Mouse (Mus musculus) cerebellum, adult 2 months (tissue): ENCODE measurements at regions not wholly inside any gene's neighbourhood (a gene's known extent, or its start where the extent isn't known, plus 50 kb on each side); places are given as distances from the start of the nearest gene placed in this dataset.
"Not testable (repeated sequence)": the region's sequence is repeated elsewhere in the genome, so short reads cannot be mapped to it uniquely, and the experiment has no call there.

ENCODE experiments used
- DNase-seq, 2 experiments: peaks; one replicate each; pipeline ENCODE4 v3.0.0; 2021
- H3K27ac ChIP-seq: fragments of 200-500 bp; 2 replicates; pipeline ENCODE4 v1.5.1; 2012; ENCODE audit warnings: low read length, control low read depth, inconsistent platforms; ENCODE audit not compliant: insufficient read depth
- H3K27me3 ChIP-seq: fragments of 200-500 bp; 2 replicates; pipeline ENCODE4 v1.6.1; 2012; ENCODE audit warnings: inconsistent platforms, mild to moderate bottlenecking, low read length, moderate library complexity; ENCODE audit not compliant: control insufficient read depth, insufficient read depth
- H3K4me1 ChIP-seq: fragments of 200-500 bp; 2 replicates; pipeline ENCODE4 v1.6.1; 2011; ENCODE audit warnings: low read length; ENCODE audit not compliant: control insufficient read depth, insufficient read depth
- H3K4me3 ChIP-seq: fragments of 200-500 bp; replicated peaks from 2 replicates; pipeline ENCODE3; 2011; ENCODE audit warnings: mild to moderate bottlenecking, low read depth, low read length, control low read depth; ENCODE audit not compliant: insufficient read depth
- CTCF ChIP-seq: fragments of 200-500 bp; IDR thresholded peaks from 2 replicates; pipeline ENCODE4 v1.5.1; 2011; ENCODE audit warnings: low read depth, mild to moderate bottlenecking, control low read depth, low read length, moderate library complexity, borderline replicate concordance; ENCODE audit not compliant: insufficient read depth
- POLR2A ChIP-seq: fragments of 200-500 bp; IDR thresholded peaks from 2 replicates; pipeline ENCODE4 v1.6.1; 2011; ENCODE audit warnings: low read length, control low read depth, borderline replicate concordance; ENCODE audit not compliant: insufficient read depth
- WGBS: fragments of 180-500 bp; shearing (Covaris S2); methylation state at CpG from one replicate; pipeline ENCODE4 v1.1.7; 2018; 5-methylcytosine and 5-hydroxymethylcytosine counted together

DNA sequence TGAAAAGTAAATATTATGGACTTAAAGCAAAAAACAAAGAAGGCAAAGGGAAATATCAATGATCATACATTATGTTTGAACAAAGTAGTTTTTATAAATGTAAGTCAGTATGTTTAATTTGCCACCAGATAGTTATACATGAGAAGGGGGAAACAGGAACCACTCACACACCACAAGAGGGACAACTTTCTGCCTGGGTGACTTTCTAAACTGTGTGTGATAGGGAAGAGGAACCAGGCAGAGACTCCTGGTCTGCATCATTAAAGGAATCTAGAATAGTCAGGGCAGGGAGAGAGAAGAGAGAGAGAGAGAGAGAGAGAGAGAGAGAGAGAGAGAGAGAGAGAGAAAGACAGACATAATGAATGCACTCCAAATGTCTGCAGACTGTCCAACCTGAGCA is 385.6 kb upstream of the Htr2a start:
- H3K27ac ChIP-seq = no peak overlapping the region
- H3K27me3 ChIP-seq = no peaks in the 10 kb centered on the region
- H3K4me1 ChIP-seq = no peaks in the 10 kb centered on the region
- no peak for DNase-seq
- no peak overlapping the region for H3K4me3 ChIP-seq
- TF ChIP-seq CTCF = no peak
- no peak for TF ChIP-seq POLR2A

DNA sequence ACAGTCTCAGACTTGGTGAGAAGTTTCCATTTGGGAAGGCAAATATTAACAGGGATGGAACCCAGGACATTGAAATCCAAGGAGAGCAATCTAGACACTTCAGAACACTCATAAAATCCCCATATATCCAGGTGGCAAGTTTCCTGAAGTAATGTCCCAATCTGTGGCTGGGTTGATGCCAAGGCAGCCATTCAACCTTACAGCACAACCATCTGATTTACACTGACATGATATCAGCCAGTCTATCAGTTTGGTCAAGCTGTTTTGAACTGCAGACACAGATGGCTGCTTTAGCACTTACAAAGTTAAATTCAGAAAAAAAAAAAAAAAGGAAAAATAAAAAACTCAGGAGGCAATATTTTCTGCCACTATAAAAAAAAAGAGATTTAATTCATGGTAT is 381.2 kb upstream of the Htr2a start:
- no peak for DNase-seq
- Histone ChIP-seq H3K4me1 (no peaks in the 10 kb centered on the region), H3K4me3 (no peak overlapping the region), H3K27me3 (no peaks in the 10 kb centered on the region), H3K27ac (no peak overlapping the region)
- TF ChIP-seq POLR2A (no peak), CTCF (no peak)

DNA sequence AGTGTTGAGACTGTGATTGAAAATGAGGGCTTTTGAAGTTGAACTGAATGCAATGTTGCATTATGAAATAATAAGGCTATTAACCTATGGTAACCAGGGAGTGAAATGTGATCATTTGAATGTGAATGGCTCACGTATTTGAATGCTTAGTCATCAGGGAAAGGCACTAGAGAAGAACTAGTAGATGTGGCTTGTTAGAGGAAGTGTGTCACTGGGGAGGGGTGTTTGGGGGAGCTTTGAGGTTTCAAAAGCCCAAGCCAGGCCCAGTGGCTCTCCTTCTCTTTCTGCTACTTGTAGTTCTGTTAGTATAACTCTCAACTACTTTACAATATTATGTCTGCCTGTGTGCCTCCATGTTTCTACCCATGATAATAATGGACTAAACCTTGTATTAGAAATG is 373.6 kb upstream of the Htr2a start:
- TF ChIP-seq POLR2A (no peak), CTCF (no peak)
- WGBS = 49% methylated on average over 1 of the region's 1 CpGs
- Histone ChIP-seq H3K4me1 (no peaks in the 10 kb centered on the region), H3K27ac (no peak overlapping the region), H3K4me3 (no peak overlapping the region), H3K27me3 (no peaks in the 10 kb centered on the region)
- no peak for DNase-seq

DNA sequence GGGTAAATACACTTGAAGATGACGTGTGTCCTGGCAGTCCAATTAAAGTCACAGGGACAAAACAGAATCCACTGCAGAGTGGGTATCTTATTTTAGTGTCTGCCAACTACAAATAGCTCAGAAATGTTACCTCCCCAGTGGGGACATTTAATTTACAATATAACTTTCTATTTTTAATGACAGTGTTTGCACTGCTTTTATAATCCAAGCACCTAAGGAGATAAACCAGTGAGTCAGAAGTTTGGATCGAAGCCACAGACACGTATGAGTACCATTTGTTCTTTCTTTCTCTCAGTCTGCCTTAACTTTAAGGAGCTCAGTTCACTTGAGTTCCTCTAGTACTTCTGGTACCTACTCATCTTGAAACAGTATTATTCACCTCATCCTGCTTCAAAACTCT is 346.1 kb upstream of the Htr2a start:
- H3K4me3 ChIP-seq = no peak overlapping the region
- H3K4me1 ChIP-seq = no peaks in the 10 kb centered on the region
- TF ChIP-seq POLR2A = no peak
- TF ChIP-seq CTCF = no peak
- no peak for DNase-seq
- 72% methylated on average over 3 of the region's 3 CpGs for WGBS
- no peaks in the 10 kb centered on the region for H3K27me3 ChIP-seq
- no peak overlapping the region for H3K27ac ChIP-seq

DNA sequence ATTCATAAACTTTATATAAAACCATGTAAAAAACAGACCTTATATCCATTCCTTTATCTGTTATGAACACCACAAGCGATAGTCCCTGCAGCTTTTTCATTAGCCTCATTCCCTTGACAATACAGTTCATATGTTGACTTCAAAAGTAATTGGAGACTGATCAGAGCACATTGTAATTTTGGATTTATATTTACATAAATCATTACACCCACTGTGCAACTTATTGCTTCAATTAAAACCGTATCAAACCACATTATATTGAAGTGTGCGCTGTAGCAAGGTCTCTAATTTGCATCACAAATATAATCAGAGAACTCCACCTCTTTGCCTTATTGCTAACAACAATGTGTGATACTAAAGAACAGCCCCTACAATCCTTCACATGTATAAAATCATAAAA is 336.2 kb upstream of the Htr2a start:
- WGBS = 25% methylated on average over 3 of the region's 3 CpGs
- H3K4me3 ChIP-seq = no peak overlapping the region
- H3K27ac ChIP-seq = no peak overlapping the region

DNA sequence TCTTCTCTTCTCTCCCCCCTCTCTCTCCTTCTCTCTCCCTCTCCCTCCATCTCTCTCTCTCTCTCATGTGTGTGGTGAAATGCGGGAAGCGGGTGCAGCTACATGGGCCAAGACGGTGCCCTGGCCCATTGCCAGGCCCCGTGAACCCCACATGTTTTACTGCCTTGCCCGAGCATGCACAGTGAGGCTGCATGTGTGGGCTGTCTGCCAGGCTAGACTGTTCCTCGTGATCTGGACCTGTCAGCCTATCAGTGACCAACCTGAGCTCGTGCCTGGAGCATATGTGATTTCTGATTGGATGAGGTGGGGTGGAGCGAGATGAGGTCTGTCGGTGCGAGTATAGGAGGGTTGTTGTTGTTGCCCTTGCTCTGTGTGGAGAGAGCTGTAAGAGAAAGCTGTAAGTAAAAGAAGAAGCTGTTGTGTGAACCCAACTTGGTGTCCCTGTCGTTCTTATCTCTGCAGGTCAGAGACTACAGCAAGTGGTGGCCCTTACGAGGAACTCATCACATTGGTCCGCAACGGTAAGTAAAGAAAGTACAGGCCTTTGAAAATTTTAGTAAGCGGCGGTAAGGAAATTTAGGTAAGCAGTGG is 333.8 kb upstream of the Htr2a start:
- no peak overlapping the region for H3K4me3 ChIP-seq
- H3K4me1 ChIP-seq = no peaks in the 10 kb centered on the region
- DNase-seq = no peak
- H3K27me3 ChIP-seq = no peaks in the 10 kb centered on the region
- no peak overlapping the region for H3K27ac ChIP-seq
- TF ChIP-seq POLR2A (no peak), CTCF (no peak)
- WGBS = 66% methylated on average over 16 of the region's 16 CpGs

More for the DNA sequence above, 336.2 kb upstream of the Htr2a start:
- no peak for DNase-seq
- Histone ChIP-seq H3K27me3 (no peaks in the 10 kb centered on the region), H3K4me1 (no peaks in the 10 kb centered on the region)
- TF ChIP-seq POLR2A = no peak
- no peak for TF ChIP-seq CTCF

DNA sequence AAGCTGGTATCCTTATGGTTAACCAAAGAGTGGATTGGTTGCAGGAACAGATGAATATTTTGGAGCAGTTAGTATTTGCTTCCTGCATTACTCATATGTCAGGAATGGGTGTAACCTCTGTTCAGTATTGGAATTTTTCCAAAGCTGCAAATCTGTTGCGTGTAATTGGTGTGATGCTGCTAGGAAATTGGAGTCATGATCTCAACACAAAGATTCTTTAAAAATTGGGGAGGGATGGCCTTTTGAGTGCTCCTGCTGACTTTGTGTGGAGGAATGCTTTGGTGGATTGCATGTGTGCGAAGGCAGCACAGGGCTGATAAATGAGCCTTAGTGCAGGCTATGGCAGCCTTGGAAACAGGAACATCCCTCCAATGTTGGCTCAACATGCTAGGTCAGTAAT is 331.2 kb upstream of the Htr2a start:
- not testable (repeated sequence) for DNase-seq, H3K27me3 ChIP-seq, H3K27ac ChIP-seq, H3K4me1 ChIP-seq, H3K4me3 ChIP-seq
- WGBS = 55% methylated on average over 2 of the region's 2 CpGs

DNA sequence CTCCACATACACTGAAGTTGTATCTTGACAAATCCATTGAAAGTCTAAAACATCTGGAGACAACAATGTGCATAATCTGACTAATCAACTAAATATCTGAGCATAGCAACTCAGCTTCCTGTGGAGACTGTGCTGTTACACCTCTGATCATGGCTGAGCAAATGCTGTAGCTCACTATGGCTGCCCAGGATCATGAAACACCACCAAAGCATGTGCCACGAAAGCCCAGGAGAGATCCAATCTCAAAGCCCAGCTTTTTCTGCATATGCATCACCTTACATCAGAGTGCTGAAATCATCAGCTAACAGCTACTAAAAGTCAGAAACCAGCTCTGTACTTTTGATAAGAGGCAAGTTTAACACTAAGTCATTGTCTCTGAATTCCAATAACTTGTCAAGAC is 313.3 kb upstream of the Htr2a start:
- no peaks in the 10 kb centered on the region for H3K27me3 ChIP-seq
- no peak overlapping the region for H3K4me3 ChIP-seq
- WGBS = 82% methylated on average over 1 of the region's 1 CpGs
- TF ChIP-seq CTCF (no peak), POLR2A (no peak)
- no peak overlapping the region for H3K27ac ChIP-seq
- no peaks in the 10 kb centered on the region for H3K4me1 ChIP-seq
- no peak for DNase-seq
